Mouse (Mus musculus): ENCODE measurements around the gene Ndufa11. TPM values are rescaled to one million over a fixed set of nuclear protein-coding genes. Genes with fewer than 3 reads are reported as not detected.

Gene Ndufa11
- polyA plus RNA-seq, 1 experiment from 2014 or later, result 821 TPM

DNA sequence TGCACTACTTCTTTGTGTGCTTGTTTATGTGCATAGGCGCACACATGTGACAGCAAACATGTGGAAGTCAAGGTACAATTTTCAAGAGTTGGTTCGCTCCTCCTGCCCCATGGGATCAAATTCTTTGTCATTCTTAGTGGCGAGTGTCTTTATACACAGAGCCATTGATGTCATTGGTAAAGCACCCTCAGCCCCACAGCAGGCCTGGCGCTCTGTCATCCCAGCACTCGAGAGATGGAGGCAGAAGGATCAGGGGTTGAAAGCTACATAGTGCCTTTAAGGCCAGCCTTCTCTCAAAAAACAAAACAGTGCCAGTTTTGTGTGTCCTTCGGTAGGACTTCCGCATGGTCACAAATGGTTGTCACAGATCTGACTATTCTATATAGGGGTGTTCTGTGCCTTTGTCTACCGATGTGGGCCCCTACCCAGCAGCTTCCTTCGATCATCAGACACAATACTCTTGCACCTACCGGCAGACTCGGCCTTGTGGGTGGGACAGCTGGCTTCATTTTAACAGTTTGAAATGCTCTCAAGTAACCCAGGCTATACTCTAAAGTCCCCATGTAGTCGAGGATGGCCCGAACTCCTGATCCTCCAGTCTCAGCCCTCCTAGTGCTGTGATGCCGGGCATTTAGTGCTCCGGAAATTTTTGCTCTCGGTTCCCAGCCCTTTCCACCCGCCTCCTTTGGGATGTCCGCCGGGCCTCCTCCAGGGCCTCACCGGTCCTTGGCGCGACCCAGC, 1.5 kb upstream of the Ndufa11 start:
- DNase-seq (ENCODE audit: low spot score), result no peak

DNA sequence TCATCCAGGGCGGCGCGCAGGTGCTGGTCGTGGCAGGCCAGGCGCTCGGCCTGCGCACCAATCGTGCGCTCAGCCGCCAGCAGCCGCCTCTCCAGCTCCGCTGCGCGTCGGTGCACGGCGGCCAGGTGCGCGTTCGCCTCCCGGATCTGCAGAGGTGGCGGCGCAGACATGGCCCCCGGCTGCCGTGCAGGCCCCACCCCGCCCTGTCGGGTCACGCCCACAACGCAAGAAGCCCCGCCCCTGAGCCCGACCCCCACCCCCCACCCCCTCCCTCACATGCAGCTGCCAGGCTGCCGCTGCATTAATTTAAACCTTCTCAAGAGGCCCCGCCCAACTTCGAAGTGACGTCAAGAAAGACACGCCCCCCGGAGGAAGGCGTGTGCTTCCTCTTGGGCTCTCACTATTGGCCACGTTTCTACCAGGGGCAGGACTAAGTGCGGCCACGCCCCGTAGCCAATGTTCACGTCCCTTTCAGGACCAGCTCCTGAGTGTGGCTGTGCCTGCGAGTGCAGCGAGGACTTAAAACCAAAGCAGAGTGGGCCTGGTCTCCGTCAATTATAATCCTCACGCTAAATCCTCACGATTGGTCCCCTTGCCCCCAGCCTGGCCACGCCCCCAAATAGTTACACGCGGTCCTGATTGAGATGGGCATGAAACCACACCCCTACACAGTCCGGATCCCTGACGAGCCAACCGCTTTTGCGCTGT, 758 bp upstream of the Ndufa11 start:
- DNase-seq (ENCODE audit: low spot score), result peak; percentile 100

DNA sequence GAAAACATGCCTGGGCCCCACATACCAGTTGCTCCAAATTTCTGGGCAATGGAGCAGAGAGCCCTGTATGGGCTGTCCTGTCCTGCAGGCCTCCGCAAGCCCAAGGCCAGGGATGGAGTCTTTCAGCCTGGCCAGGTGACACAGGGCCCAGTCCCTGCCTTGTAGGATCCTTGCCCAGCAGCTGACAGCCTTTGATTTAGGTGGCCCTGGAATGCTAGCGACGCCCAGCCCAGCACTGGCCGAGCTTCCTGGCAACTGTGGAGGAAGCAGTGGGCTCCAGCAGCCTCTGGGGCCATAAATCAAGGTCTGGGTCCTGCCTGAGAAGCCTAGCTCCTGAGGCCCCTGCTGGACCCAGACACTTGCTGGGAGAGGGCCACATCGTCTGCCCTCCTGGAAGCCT, 4.9 kb downstream of the Ndufa11 start:
- no peak for DNase-seq (ENCODE audit: low spot score)

- DNase-seq (ENCODE audit: low spot score), result no peak
Measured at GRCm38 (mm10) chr17:56723419-56724161, 6.0 kb downstream of the Ndufa11 start.

- no peak for DNase-seq (ENCODE audit: low spot score)
Measured at GRCm38 (mm10) chr17:56727029-56727649, 9.6 kb downstream of the Ndufa11 start.

DNA sequence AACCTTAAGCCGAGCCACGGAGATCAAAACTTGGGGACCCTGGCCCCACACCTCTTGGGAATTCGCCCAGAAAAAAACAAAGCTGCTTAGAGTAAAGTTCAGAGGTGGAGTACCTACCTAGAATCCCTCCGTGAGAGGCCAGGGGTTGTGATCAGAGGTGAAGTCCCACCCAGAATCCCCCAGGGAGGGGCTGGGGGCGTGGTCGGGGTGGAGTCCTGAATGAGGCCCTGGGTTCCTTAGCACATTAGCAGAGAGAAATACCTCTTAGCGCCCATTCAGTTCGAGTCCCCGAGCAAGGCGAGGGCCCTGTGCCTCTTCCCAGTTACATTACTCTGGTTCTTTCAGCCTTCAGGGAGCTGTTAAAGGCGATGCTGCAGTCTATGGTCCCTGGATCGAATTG, 10.1 kb downstream of the Ndufa11 start:
- DNase-seq (ENCODE audit: low spot score), result no peak

GRCm38 (mm10) chr17:56728117-56728516, 10.6 kb downstream of the Ndufa11 start:
- no peak for DNase-seq (ENCODE audit: low spot score)

DNA sequence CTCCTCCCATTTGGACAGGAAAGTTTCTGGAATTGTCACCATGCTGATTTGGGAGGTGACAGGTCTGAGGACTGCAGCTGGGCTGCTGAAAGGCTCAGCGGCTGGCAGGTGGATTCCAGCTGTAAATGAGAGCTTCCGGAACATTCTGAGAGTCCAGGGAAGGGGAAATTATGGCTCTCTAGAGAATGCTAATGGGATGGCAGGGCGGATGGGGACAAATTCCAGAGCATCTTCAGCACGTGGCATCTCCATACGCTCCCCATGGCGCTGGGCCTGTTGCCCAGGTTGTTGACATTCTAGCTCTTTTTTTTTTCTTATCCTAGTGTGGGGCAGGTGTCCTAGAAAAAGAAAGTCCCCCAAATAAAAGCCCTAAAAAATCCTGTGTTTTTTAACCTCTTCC, 11.6 kb downstream of the Ndufa11 start:
- no peak for DNase-seq (ENCODE audit: low spot score)

DNA sequence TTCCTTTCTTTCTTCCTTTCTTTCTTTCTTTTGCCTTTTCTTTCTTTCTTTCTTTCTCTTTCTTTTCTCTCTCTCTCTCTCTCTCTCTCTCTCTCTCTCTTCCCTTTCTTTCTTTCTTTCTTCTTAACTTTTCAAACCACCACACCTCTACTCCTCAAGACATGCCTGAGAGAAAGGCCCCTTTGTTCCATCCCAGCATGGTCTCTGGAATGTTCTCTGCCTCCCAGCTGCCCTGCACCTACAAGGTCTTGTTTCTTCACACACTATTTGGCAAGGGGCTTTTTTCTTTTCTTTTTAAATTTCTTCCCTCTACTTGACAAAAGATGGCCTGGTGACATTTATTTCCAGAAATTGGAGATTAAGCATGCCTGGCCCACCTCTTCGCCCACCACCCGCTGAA, 12.1 kb downstream of the Ndufa11 start:
- no peak for DNase-seq (ENCODE audit: low spot score)

DNA sequence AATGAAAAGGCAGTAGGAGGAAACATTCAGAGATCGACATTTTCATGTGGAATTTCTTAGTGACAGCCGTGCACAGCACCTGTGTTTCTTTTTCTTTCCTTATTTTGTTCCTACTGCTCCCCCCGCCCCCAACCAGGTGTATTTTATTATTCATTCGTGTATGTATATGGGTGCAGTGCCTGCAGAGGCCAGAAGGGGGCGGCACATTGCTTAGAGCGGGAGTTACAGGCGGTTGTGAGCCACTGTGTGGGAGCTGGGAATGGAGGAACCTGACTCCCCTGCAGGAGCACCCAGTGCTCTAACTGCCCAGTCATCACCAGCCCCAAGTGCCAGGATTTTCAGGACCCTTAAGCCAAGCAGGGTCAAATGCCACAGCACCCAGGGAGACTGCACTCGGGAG, 19.0 kb downstream of the Ndufa11 start:
- peak; percentile 28 for DNase-seq (ENCODE audit: low spot score)

GRCm38 (mm10) chr17:56738221-56738620, 20.7 kb downstream of the Ndufa11 start:
- no peak for DNase-seq (ENCODE audit: low spot score)

- no peak for DNase-seq (ENCODE audit: low spot score)
Measured at GRCm38 (mm10) chr17:56740118-56740787, 22.7 kb downstream of the Ndufa11 start.

DNA sequence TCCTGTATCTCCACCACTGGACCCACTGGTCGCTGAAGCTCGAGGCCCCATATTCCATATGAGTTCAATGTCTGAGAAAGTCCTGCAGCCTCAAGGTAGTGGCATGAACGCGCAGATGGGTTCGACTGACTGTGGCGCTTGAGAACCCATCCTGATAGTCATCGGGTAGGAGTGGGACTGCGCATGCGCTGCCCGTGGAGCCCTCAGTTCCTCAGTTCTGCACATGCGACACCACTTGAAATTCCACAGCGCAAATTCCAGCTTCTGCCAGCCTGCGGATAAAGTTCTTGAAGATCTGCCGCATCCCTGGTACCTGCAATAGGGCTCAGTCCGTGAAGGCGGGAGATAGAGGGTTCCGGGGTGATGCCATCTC, 23.2 kb downstream of the Ndufa11 start:
- DNase-seq (ENCODE audit: low spot score), result no peak

GRCm38 (mm10) chr17:56744173-56744572, 26.6 kb downstream of the Ndufa11 start:
- no peak for DNase-seq (ENCODE audit: low spot score)

GRCm38 (mm10) chr17:56751404-56752072, 34.0 kb downstream of the Ndufa11 start:
- DNase-seq (ENCODE audit: low spot score), result peak; percentile 55

- no peak for DNase-seq (ENCODE audit: low spot score)
Measured at GRCm38 (mm10) chr17:56753452-56753851, 35.9 kb downstream of the Ndufa11 start.

- DNase-seq (ENCODE audit: low spot score), result peak; percentile 60
Measured at GRCm38 (mm10) chr17:56754271-56755185, 37.0 kb downstream of the Ndufa11 start.

- DNase-seq (ENCODE audit: low spot score), result peak; percentile 39
Measured at GRCm38 (mm10) chr17:56756703-56757399, 39.3 kb downstream of the Ndufa11 start.

Measured in thymus, postnatal 0 days (tissue).